ENCODE assay signal across 1 mouse cellular context in genomic region chr4:125056476-125056875, GRCm38 (mm10).
TF ChIP-seq lines count a peak whose summit lies in the region.

No protein-coding gene starts in this region.

TF ChIP-seq in MEL, 35 proteins besides CTCF, POLR2A, EP300 and RAD21 (continued from another document):
- no peak for TF ChIP-seq GATA1 (IDR thresholded peaks at IDR 0.05; ENCODE audit: low read depth, low read length)
- no peak for TF ChIP-seq TAL1 (IDR thresholded peaks at IDR 0.05; ENCODE audit: low read length)
- TF ChIP-seq ZNF384 (IDR thresholded peaks at IDR 0.05; ENCODE audit: low read depth, low read length) = no peak
- no peak for TF ChIP-seq KAT2A (conservative IDR thresholded peaks at IDR 0.05; ENCODE audit: low read depth, low read length)
- TF ChIP-seq NELFE (IDR thresholded peaks at IDR 0.05; ENCODE audit: low read depth, low read length) = no peak
- TF ChIP-seq RCOR1 (IDR thresholded peaks at IDR 0.05; ENCODE audit: low read depth, low read length) = no peak
- TF ChIP-seq TCF12 (IDR thresholded peaks at IDR 0.05; ENCODE audit: low read depth, low read length) = no peak
- no peak for TF ChIP-seq USF1 (IDR thresholded peaks at IDR 0.05; ENCODE audit: low read depth, low read length)
- no peak for TF ChIP-seq MAFK (IDR thresholded peaks at IDR 0.05; ENCODE audit: borderline replicate concordance, low read depth, low read length)
- no peak for TF ChIP-seq NRF1 (IDR thresholded peaks at IDR 0.05; ENCODE audit: insufficient read depth, low read depth, low read length, poor library complexity, severe bottlenecking)
